Mouse (Mus musculus): Measurements from ENCODE around the gene Tbc1d30. TPM values are rescaled to one million over a fixed set of nuclear protein-coding genes. Genes with fewer than 3 reads are reported as not detected.

Tbc1d30 gene
- total RNA-seq, 1 experiment from 2014 or later = 9.3 TPM

- no peak for ATAC-seq (replicated peaks; ENCODE audit: insufficient number of reproducible peaks, low FRiP score, low TSS enrichment, poor library complexity, severe bottlenecking)
These were observed 103.5 kb downstream of the Tbc1d30 start for GRCm38 (mm10) chr10:121247545-121247944.

- no peak for ATAC-seq (replicated peaks; ENCODE audit: insufficient number of reproducible peaks, low FRiP score, low TSS enrichment, poor library complexity, severe bottlenecking)
These were observed 104.1 kb downstream of the Tbc1d30 start for GRCm38 (mm10) chr10:121246971-121247370.

- ATAC-seq (replicated peaks; ENCODE audit: insufficient number of reproducible peaks, low FRiP score, low TSS enrichment, poor library complexity, severe bottlenecking) = no peak
These were observed 107.5 kb downstream of the Tbc1d30 start for GRCm38 (mm10) chr10:121243373-121244207.

GRCm38 (mm10) chr10:121242596-121242995 is 108.5 kb downstream of the Tbc1d30 start:
- ATAC-seq (replicated peaks; ENCODE audit: insufficient number of reproducible peaks, low FRiP score, low TSS enrichment, poor library complexity, severe bottlenecking) = no peak

GRCm38 (mm10) chr10:121239065-121239464 is 112.0 kb downstream of the Tbc1d30 start:
- no peak for ATAC-seq (replicated peaks; ENCODE audit: insufficient number of reproducible peaks, low FRiP score, low TSS enrichment, poor library complexity, severe bottlenecking)

- ATAC-seq (replicated peaks; ENCODE audit: insufficient number of reproducible peaks, low FRiP score, low TSS enrichment, poor library complexity, severe bottlenecking) = no peak
These were observed 112.5 kb downstream of the Tbc1d30 start for GRCm38 (mm10) chr10:121238551-121238950.

GRCm38 (mm10) chr10:121237377-121237776 is 113.7 kb downstream of the Tbc1d30 start:
- ATAC-seq (replicated peaks; ENCODE audit: insufficient number of reproducible peaks, low FRiP score, low TSS enrichment, poor library complexity, severe bottlenecking) = no peak

GRCm38 (mm10) chr10:121235167-121235824 is 115.8 kb downstream of the Tbc1d30 start:
- ATAC-seq (replicated peaks; ENCODE audit: insufficient number of reproducible peaks, low FRiP score, low TSS enrichment, poor library complexity, severe bottlenecking) = no peak

- ATAC-seq (replicated peaks; ENCODE audit: insufficient number of reproducible peaks, low FRiP score, low TSS enrichment, poor library complexity, severe bottlenecking) = no peak
These were observed 116.6 kb downstream of the Tbc1d30 start for GRCm38 (mm10) chr10:121234476-121234875.

GRCm38 (mm10) chr10:121228422-121228953 is 122.6 kb downstream of the Tbc1d30 start:
- no peak for ATAC-seq (replicated peaks; ENCODE audit: insufficient number of reproducible peaks, low FRiP score, low TSS enrichment, poor library complexity, severe bottlenecking)

- ATAC-seq (replicated peaks; ENCODE audit: insufficient number of reproducible peaks, low FRiP score, low TSS enrichment, poor library complexity, severe bottlenecking) = no peak
These were observed 123.1 kb downstream of the Tbc1d30 start for GRCm38 (mm10) chr10:121227988-121228409.

- no peak for ATAC-seq (replicated peaks; ENCODE audit: insufficient number of reproducible peaks, low FRiP score, low TSS enrichment, poor library complexity, severe bottlenecking)
These were observed 123.7 kb downstream of the Tbc1d30 start for GRCm38 (mm10) chr10:121227403-121227802.

GRCm38 (mm10) chr10:121225636-121226035 is 125.4 kb downstream of the Tbc1d30 start:
- no peak for ATAC-seq (replicated peaks; ENCODE audit: insufficient number of reproducible peaks, low FRiP score, low TSS enrichment, poor library complexity, severe bottlenecking)

- ATAC-seq (replicated peaks; ENCODE audit: insufficient number of reproducible peaks, low FRiP score, low TSS enrichment, poor library complexity, severe bottlenecking) = no peak
These were observed 128.2 kb downstream of the Tbc1d30 start for GRCm38 (mm10) chr10:121222881-121223280.

- ATAC-seq (replicated peaks; ENCODE audit: insufficient number of reproducible peaks, low FRiP score, low TSS enrichment, poor library complexity, severe bottlenecking) = no peak
These were observed 132.5 kb downstream of the Tbc1d30 start for GRCm38 (mm10) chr10:121218616-121219015.

GRCm38 (mm10) chr10:121216804-121217203 is 134.3 kb downstream of the Tbc1d30 start:
- ATAC-seq (replicated peaks; ENCODE audit: insufficient number of reproducible peaks, low FRiP score, low TSS enrichment, poor library complexity, severe bottlenecking) = no peak

Measured in monocyte, adult 5-6 weeks (primary cell).